Mouse (Mus musculus) neural tube, embryonic 14.5 days (tissue): Measurements from ENCODE around the gene Pafah1b1. TPM values are rescaled to one million over a fixed set of nuclear protein-coding genes. Genes with fewer than 3 reads are reported as not detected.

Experiments used
- ATAC-seq: fragments of 200-750 bp; cut with Nextera tagmentation; 2 replicates; pipeline ENCODE4 v1.8.0; 2017; ENCODE audit warnings: low read depth, mild to moderate bottlenecking, moderate TSS enrichment, moderate library complexity
- H3K27ac ChIP-seq: fragments of 300-500 bp; sonication (generic); 2 replicates; pipeline ENCODE4 v1.5.1; 2014; ENCODE audit warnings: low read depth, mild to moderate bottlenecking, control low read depth, low read length, moderate library complexity, mixed read lengths
- H3K27me3 ChIP-seq: fragments of 300-500 bp; sonication (generic); 2 replicates; pipeline ENCODE4 v1.6.1; 2014; ENCODE audit warnings: low read length; ENCODE audit not compliant: control insufficient read depth, insufficient read depth
- H3K36me3 ChIP-seq: fragments of 300-500 bp; sonication (generic); 2 replicates; pipeline ENCODE4 v1.6.1; 2014; ENCODE audit warnings: low read length, mixed read lengths; ENCODE audit not compliant: control insufficient read depth, insufficient read depth
- H3K4me1 ChIP-seq: fragments of 300-500 bp; sonication (generic); 2 replicates; pipeline ENCODE4 v1.6.1; 2014; ENCODE audit warnings: low read length; ENCODE audit not compliant: control insufficient read depth, insufficient read depth
- H3K4me2 ChIP-seq: fragments of 300-500 bp; sonication (generic); 2 replicates; pipeline ENCODE4 v1.6.1; 2014; ENCODE audit warnings: mild to moderate bottlenecking, low read depth, low read length, control low read depth
- H3K4me3 ChIP-seq: fragments of 300-500 bp; sonication (generic); 2 replicates; pipeline ENCODE4 v1.5.1; 2014; ENCODE audit warnings: low read depth, low read length, control low read depth, mixed read lengths
- H3K9ac ChIP-seq: fragments of 300-500 bp; sonication (generic); replicated peaks from 2 replicates; pipeline ENCODE4 v1.6.1; 2014; ENCODE audit warnings: low read depth, mild to moderate bottlenecking, control low read depth, low read length, mixed read lengths
- H3K9me3 ChIP-seq: fragments of 300-500 bp; sonication (generic); 2 replicates; pipeline ENCODE4 v1.6.1; 2016; ENCODE audit warnings: low read length; ENCODE audit not compliant: control insufficient read depth
- WGBS: fragments of 180-500 bp; shearing (Covaris S2); extraction: QIAGEN DNeasy Blood & Tissue Kit; methylation state at CpG from one replicate; pipeline ENCODE4 v1.1.7; 2014; 5-methylcytosine and 5-hydroxymethylcytosine counted together
- polyA plus RNA-seq: library from polyadenylated mRNA; unstranded; fragments of >200 nt; fragmentation: Nextera tagmentation; extraction: Ambion mirVana; gene quantifications from 2 replicates; pipeline ENCODE4 v1.2.1, GENCODE M21; 2014

Gene Pafah1b1
- polyA plus RNA-seq, 1 experiment from 2014 or later: 115 TPM

DNA sequence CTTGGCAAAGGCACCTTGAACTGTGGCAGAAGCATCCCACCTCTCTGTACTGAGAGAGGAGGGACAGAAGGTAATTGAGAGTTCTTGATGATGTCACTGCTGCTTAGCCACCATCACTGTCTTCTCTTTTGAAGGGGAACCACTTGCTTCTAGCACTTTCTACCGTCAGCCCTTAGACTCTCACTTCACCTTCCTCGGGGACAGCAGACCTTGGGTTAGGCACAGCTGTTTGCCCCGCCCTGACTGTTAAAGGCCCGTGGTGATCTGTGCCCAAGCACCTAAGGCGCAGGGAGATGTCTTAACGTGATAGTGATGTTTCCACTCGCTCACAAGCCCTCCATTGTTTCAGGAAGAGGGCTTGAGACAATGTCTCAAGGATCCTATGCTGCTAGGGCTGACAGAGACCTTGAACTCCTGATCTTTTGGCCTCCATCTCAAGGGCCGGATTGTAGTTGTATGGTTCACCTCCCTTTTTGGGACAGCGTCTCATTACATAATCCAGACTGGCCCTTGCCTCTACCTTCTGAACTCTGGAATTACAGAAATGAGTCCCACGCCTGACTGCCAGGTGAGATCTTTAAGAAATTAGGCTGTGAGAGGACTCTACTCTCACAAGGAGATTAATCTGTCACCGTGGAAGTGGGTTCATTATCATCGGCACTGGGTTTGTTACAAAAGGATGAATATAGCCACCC is 36.7 kb upstream of the Pafah1b1 start:
- Histone ChIP-seq H3K4me1 (no peaks in the 10 kb centered on the region), H3K9ac (no peak overlapping the region)
- WGBS: 73% methylated on average over 12 of the region's 12 CpGs

DNA sequence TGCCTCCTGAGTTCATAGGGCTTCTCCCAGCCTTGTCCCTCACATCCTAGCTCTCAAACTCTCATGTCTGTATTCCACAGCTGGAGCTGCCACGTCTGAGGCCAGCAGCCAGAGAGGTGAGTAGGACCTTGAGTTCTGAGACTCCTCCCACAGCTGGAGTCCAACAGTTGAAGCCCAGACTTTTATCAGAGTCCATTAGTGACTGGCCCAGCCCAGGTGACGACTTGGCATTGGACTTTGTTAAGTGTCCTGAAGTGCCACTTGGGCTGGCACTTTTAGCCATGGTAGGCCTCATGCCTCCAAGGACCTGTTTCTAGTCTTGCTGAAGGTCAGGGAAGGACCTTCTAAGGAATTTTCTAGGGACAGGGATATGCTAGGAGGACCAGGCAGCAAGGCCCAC is 32.2 kb upstream of the Pafah1b1 start:
- no peak for ATAC-seq
- no peaks in the 10 kb centered on the region for H3K4me1 ChIP-seq
- H3K36me3 ChIP-seq: no peaks in the 10 kb centered on the region
- H3K9ac ChIP-seq: no peak overlapping the region
- H3K27me3 ChIP-seq: no peaks in the 10 kb centered on the region
- 64% methylated on average over 2 of the region's 2 CpGs for whole genome bisulfite sequencing
- no peak overlapping the region for H3K27ac ChIP-seq
- no peaks in the 10 kb centered on the region for H3K9me3 ChIP-seq
- H3K4me3 ChIP-seq: no peak overlapping the region
- no peak overlapping the region for H3K4me2 ChIP-seq

More for the DNA sequence above, 36.7 kb upstream of the Pafah1b1 start:
- no peak overlapping the region for H3K27ac ChIP-seq
- no peaks in the 10 kb centered on the region for H3K36me3 ChIP-seq
- no peak overlapping the region for H3K4me2 ChIP-seq
- H3K9me3 ChIP-seq: no peaks in the 10 kb centered on the region
- ATAC-seq: no peak
- no peaks in the 10 kb centered on the region for H3K27me3 ChIP-seq
- H3K4me3 ChIP-seq: no peak overlapping the region

DNA sequence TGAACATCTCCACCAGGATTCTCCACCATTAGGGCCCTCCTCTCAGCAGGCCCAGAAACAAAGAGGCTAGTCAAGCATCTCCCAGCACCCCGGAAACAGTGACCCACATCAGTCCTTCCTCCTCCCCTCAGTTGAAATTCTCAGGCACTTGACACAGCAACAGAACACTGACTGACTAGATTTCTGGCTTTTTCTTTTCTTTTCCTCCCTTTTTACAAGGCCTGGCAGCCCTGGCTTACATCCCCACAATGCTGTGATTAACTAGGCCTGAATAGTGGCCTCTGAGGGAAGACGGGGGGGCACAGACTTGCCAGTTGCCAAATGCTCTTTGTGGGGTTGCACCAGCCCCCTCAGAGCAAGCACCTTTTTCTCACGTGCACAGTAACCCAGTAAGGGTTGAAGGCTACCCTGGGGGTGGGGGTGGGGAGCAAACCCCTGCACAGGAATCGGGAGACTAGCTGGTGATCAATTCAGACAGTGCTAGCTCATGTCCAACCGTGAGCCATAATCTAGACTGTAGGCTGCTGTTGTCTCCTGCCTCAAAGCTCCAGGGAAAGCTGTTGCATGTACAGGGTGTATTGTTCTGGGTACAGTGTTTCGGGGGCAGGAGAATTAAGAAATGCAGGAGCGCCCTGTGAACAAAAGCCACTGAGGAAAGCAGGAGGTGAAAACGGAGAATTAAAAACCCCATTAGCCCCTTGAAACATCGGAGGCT is 27.0 kb upstream of the Pafah1b1 start:
- no peaks in the 10 kb centered on the region for H3K9me3 ChIP-seq
- H3K27ac ChIP-seq: peak overlapping the region; percentile 70
- ATAC-seq: peak; percentile 56; the same call in 1 of the 2 replicates
- H3K4me3 ChIP-seq: no peak overlapping the region
- no peaks in the 10 kb centered on the region for H3K4me1 ChIP-seq
- no peaks in the 10 kb centered on the region for H3K27me3 ChIP-seq
- no peak overlapping the region for H3K4me2 ChIP-seq
- no peak overlapping the region for H3K9ac ChIP-seq
- WGBS: 35% methylated on average over 9 of the region's 9 CpGs
- H3K36me3 ChIP-seq: no peaks in the 10 kb centered on the region

DNA sequence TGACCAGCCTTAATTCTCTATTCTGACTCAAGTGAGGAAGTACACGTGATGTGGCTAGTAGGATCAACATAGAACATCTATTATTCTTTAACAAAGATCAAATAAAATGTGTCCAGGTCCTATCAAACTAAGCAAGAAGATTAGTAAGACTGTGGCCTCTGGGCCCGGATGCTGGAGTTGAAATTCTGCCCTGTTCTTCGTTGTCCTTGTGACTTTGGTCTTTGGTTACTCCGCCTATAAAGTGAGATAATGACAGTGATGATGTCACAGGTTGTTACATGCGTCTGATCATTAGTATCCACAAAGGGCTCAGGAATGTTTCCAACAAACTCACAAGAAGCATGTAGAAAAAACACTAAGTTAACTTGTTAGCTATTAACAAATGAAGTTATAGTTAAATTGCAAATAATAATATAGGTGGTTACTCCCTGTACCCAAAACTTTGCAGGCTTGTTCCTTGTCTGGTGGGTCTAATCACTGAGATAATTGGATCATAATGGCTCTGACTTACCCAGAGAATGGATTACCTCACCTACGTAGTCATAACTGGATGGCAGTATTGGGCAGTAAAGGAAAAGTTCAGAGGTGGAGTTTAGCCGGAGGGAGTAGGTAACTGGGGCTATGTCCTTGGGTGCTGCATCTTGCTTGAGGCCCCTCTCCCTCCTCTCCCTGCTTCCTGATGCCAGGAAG is 26.3 kb upstream of the Pafah1b1 start:
- Histone ChIP-seq H3K4me3 (no peak overlapping the region), H3K4me2 (no peak overlapping the region), H3K36me3 (no peaks in the 10 kb centered on the region), H3K27ac (peak overlapping the region; percentile 70), H3K9ac (no peak overlapping the region), H3K4me1 (no peaks in the 10 kb centered on the region), H3K9me3 (no peaks in the 10 kb centered on the region), H3K27me3 (no peaks in the 10 kb centered on the region)
- no peak for ATAC-seq
- 85% methylated on average over 7 of the region's 7 CpGs for WGBS

DNA sequence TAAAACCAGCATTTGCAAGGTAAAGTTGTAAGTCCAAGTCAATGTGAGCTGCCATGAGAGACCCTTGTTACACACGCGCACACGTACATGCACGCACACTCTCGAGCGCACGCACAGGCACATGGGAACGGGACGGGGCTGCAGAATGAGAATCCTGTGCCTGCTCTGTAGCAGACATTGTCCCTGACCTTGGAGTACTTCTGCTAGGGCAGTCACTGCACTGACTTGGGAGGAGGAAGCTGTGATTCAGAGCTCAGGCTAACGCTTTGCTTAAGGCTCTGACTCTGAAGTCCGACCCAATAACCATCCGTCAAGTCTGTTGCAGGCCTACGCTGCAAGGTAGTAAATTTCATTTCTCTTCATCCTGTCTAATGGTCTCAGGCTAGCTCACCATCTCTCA is 24.8 kb upstream of the Pafah1b1 start:
- H3K4me3 ChIP-seq: no peak overlapping the region
- H3K27ac ChIP-seq: no peak overlapping the region
- ATAC-seq: no peak
- H3K4me2 ChIP-seq: no peak overlapping the region
- no peaks in the 10 kb centered on the region for H3K36me3 ChIP-seq
- 85% methylated on average over 13 of the region's 13 CpGs for WGBS
- no peak overlapping the region for H3K9ac ChIP-seq
- H3K9me3 ChIP-seq: no peaks in the 10 kb centered on the region
- H3K27me3 ChIP-seq: no peaks in the 10 kb centered on the region
- no peaks in the 10 kb centered on the region for H3K4me1 ChIP-seq

DNA sequence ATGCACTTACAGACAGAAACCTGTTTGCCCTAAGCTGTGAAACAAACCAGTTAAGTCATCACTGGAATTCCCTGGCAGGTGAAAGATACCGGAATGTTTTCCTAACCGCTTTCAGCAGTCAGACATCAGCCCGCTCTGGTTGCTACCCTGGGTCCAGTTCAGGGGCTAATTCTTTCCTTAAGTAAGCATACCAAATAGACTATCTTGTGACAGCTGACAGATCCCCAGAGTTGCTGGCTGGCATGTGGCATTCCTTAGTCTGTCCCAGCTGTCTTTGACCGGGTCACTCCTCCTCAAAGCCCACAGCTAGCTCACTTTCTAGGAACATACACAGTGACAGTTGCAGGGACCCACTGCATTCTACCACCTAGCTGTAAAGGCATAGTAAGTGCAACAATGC is 23.6 kb upstream of the Pafah1b1 start:
- Histone ChIP-seq H3K9ac (no peak overlapping the region), H3K36me3 (no peaks in the 10 kb centered on the region), H3K27me3 (no peaks in the 10 kb centered on the region), H3K9me3 (no peaks in the 10 kb centered on the region), H3K4me2 (no peak overlapping the region), H3K27ac (no peak overlapping the region), H3K4me3 (no peak overlapping the region), H3K4me1 (no peaks in the 10 kb centered on the region)
- WGBS: 84% methylated on average over 4 of the region's 4 CpGs
- ATAC-seq: no peak

DNA sequence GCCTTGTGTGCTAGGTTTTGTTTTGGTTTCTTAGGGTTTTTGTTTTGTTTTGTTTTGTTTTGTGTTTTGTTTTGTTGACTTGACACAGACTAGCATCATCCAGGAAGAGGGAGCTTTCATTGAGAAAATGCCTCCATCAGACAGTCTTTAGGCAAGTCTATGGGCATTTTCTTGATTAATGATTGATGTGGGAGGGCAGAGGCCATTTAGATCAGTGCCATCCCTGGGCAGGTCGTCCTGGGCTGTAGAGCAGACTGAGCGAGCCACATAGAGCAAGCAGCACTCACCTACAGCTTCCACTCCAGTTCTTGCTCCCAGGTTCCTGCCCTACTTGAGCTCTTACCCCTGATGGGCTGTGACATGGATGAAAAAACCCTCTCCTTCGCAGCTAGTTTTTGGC is 13.4 kb upstream of the Pafah1b1 start:
- H3K36me3 ChIP-seq: no peaks in the 10 kb centered on the region
- H3K9me3 ChIP-seq: no peaks in the 10 kb centered on the region
- no peak overlapping the region for H3K4me2 ChIP-seq
- H3K9ac ChIP-seq: no peak overlapping the region
- no peak for ATAC-seq
- no peak overlapping the region for H3K27ac ChIP-seq
- peaks cover 5% of the 10 kb centered on the region; the same call in 1 of the 2 replicates for H3K4me1 ChIP-seq
- WGBS: 63% methylated on average over 3 of the region's 3 CpGs
- no peaks in the 10 kb centered on the region for H3K27me3 ChIP-seq
- H3K4me3 ChIP-seq: no peak overlapping the region

DNA sequence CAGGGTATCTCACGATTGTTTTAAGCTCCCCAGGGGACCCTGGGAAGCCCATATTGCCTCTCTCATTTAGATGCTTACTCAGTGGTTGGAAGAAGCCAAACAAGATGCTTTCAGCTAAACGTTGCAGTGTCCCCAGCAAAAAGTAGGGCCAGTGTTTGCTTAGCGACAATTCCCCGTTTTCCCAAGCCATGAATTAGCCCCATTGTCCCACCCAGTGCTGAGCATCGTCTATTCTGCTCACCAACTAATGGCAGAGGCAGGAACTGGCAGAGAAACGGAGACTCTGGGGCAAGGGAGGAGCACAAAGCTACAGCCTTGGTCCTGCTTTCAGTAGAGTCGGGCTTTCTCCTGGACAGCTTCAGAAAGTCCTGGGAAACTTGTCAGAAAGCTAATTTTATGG is 10.4 kb upstream of the Pafah1b1 start:
- ATAC-seq: no peak
- WGBS: 13% methylated on average over 7 of the region's 7 CpGs
- no peak overlapping the region for H3K4me3 ChIP-seq
- peaks cover 5% of the 10 kb centered on the region; the same call in 1 of the 2 replicates for H3K4me1 ChIP-seq
- H3K27me3 ChIP-seq: no peaks in the 10 kb centered on the region
- no peak overlapping the region for H3K9ac ChIP-seq
- no peak overlapping the region for H3K4me2 ChIP-seq
- no peaks in the 10 kb centered on the region for H3K36me3 ChIP-seq
- 0 out of 2 replicates have a peak overlapping the region, but pooled peaks have one; percentile 8 for H3K27ac ChIP-seq
- no peaks in the 10 kb centered on the region for H3K9me3 ChIP-seq

DNA sequence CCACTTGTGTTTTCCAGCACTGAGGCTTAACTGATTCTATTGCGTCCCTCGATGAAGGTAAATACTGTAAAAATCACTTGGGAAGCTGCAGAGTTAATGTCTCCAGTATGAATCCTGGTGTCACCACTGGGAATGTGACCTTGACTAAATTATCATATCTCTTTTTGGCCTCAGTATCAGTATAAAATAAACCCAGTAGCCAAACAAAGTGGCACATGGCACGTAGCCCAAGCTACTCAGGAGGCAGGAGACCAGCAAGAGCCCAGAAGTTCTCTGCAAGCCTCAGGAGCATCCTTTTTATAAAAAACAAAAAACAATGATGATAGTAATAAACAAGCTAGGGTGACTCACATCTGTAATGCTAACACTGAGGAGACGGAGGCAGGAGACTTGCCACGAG is 711 bp upstream of the Pafah1b1 start:
- Histone ChIP-seq H3K27ac (no peak overlapping the region), H3K36me3 (no peaks in the 10 kb centered on the region), H3K27me3 (no peaks in the 10 kb centered on the region), H3K9me3 (no peaks in the 10 kb centered on the region), H3K9ac (no peak overlapping the region), H3K4me2 (no peak overlapping the region; the same call in 1 of the 2 replicates), H3K4me3 (no peak overlapping the region), H3K4me1 (peaks cover 18% of the 10 kb centered on the region; the same call in 1 of the 2 replicates)
- 62% methylated on average over 5 of the region's 5 CpGs for WGBS
- no peak for ATAC-seq
